28 mouse cellular contexts compared by ENCODE assay signal in the genomic region with DNA sequence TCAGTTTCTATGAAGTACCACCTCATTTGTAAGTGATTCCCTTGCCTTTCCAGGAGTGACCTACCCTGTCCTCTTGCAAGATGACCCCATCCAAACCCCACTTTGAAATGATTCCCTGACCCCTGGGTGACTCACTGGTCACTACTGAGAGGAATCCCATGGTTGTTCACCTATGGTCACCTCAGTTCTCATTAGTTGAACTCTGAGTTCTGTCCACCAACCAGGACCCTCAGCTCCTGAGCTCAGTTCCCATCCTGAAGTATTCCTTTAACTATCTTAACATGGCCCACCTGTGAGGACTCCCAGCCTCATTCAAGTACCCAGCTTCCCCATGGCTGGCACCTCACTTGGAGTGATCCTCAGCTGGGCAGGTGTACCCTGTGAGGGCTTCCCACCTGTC.
"Had no signal": no experiment of that assay in that cellular context is flagged by ENCODE, and none has a peak within 500 bp of the region (broad histone marks: within the 10 kb centered on the region; RNA-seq: fewer than 3 reads in every experiment).

No protein-coding gene starts in this region.

- H3K4me3 ChIP-seq: embryonic facial prominence, embryonic 10.5 days; embryonic facial prominence, embryonic 12.5 days; embryonic facial prominence, embryonic 13.5 days; erythroblast, embryonic 14.5 days; forebrain, embryonic 10.5 days; forebrain, embryonic 12.5 days; forebrain, embryonic 13.5 days; forebrain, embryonic 15.5 days had no signal

- H3K27me3 ChIP-seq: embryonic facial prominence, embryonic 15.5 days had no signal

- DNase-seq: cerebellum, adult 18-20 months; cerebellum, adult 2 months; cerebellum, adult 8-10 months; cerebellum, adult 9-10 months; cerebellum, adult 9-11 months; cerebellum, postnatal 10 days; cerebellum, postnatal 14 days; cerebellum, postnatal 25 days; cerebellum, postnatal 36 days; embryo, embryonic 11 days; forebrain, postnatal 0 days; gastrocnemius, adult 2 months; gastrocnemius, postnatal 10 days; gastrocnemius, postnatal 14 days; gastrocnemius, postnatal 25 days; gastrocnemius, postnatal 36 days; heart, adult 18-20 months had no signal

- H3K27ac ChIP-seq: embryonic facial prominence, embryonic 10.5 days; embryonic facial prominence, embryonic 12.5 days; embryonic facial prominence, embryonic 13.5 days; embryonic facial prominence, embryonic 15.5 days; forebrain, embryonic 10.5 days; forebrain, embryonic 12.5 days; forebrain, embryonic 13.5 days; forebrain, embryonic 15.5 days had no signal

- H3K9ac ChIP-seq: embryonic facial prominence, embryonic 12.5 days; embryonic facial prominence, embryonic 13.5 days; embryonic facial prominence, embryonic 15.5 days; forebrain, embryonic 12.5 days; forebrain, embryonic 13.5 days; forebrain, embryonic 15.5 days; forebrain, postnatal 0 days had no signal

- H3K4me2 ChIP-seq: embryonic facial prominence, embryonic 12.5 days; forebrain, embryonic 12.5 days; forebrain, embryonic 13.5 days; forebrain, embryonic 15.5 days had no signal

- ATAC-seq: forebrain, embryonic 13.5 days; forebrain, embryonic 14.5 days; forebrain, embryonic 15.5 days; forebrain, embryonic 16.5 days; forebrain, postnatal 0 days had no signal

- H3K9me3 ChIP-seq: embryonic facial prominence, embryonic 10.5 days; embryonic facial prominence, embryonic 12.5 days; embryonic facial prominence, embryonic 13.5 days; embryonic facial prominence, embryonic 15.5 days; forebrain, embryonic 10.5 days; forebrain, embryonic 12.5 days; forebrain, embryonic 13.5 days; forebrain, embryonic 15.5 days had no signal
